Mouse (Mus musculus) lung, postnatal 10 days (tissue): ENCODE measurements at regions not wholly inside any gene's neighbourhood (a gene's known extent, or its start where the extent isn't known, plus 50 kb on each side); places are given as distances from the start of the nearest gene placed in this dataset.
"Not testable (repeated sequence)": the region's sequence is repeated elsewhere in the genome, so short reads cannot be mapped to it uniquely, and the experiment has no call there.

Experiments used
- DNase-seq: peaks from one replicate; pipeline ENCODE4 v3.0.0; 2021

- DNase-seq, result not testable (repeated sequence)
Measured at GRCm38 (mm10) chr9:116425400-116425799, 250.2 kb upstream of the Tgfbr2 start.

- DNase-seq, result peak; percentile 11
Measured at GRCm38 (mm10) chr9:116415021-116415420, 239.9 kb upstream of the Tgfbr2 start.

DNA sequence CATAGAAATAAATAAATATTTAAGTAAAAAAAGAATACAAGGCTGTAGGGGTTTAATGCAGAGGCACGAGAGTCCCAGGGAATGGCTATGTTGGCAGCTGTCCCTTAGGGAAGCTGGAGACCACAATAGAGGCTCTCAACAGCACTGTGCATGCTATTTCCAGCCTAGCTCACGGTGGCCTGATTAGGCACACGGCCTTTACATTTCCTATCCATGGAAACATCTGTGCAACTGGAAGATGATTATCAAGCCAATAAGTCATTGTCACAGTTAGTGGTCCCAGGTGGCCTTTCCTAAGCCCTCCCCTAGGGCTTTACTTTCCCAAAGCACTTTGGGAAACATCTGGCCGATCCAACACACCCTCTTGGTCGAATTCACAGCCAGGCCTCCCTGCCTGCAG is 235.9 kb upstream of the Tgfbr2 start:
- no peak for DNase-seq

- DNase-seq, result no peak
Measured at GRCm38 (mm10) chr9:116410461-116410860, 235.3 kb upstream of the Tgfbr2 start.

DNA sequence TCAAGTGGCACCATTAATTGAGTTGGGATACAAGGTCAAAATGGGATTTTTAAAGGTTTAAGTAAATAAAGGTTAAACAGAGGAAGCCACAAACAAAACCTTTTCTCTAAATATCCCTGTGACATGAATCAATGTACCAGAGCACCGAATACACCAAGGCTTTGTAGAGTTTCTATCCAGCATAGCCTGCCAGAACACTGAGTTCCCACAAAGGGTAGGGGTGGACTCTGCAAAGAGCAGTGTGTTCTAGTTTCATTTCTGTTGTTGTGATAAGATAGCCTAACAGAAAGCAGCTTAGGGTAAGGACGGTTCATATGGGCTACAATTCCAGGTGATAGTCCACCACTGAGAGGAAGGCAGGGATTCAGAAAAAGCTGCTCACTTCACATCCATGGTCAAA is 233.0 kb upstream of the Tgfbr2 start:
- no peak for DNase-seq

DNA sequence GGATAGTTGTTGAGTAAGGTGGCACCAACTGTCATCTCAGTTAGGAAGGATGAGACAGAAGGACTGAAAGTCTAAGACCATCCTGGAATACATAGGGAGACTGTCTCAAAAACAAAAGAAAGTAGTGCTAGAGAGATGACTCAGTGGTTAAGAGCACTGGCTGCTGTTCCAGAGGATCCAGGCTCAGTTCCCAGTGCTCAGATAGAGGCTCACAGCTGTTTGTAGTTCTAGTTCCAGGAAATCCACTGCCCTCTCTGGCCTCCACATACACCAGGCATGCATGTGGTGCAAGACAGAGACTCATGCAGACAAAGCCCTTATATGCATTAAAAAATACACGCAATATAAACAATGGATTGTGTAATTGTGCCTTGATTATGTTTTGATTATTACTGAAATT is 229.9 kb upstream of the Tgfbr2 start:
- no peak for DNase-seq

GRCm38 (mm10) chr9:116401821-116402220 is 226.7 kb upstream of the Tgfbr2 start:
- DNase-seq, result peak; percentile 23

DNA sequence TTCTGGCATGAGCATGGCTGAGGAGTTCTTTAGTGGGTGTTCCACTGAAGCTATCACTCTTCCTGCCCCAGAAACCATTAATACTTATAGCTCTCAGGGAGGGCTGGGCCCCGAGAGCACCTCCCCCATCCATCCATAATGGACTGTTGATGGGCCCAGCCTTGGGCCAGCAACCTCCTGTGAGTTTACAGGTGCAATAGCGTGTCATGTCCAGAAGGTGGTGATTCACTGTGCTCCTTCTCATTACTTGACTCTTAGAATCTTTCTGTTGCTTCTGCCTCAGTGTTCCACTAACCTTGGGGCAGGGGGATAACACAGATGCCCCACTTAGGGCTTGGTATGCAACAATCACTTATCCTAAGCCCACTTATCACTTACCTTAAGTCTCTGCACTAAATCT is 225.1 kb upstream of the Tgfbr2 start:
- DNase-seq, result no peak

- DNase-seq, result no peak
Measured at GRCm38 (mm10) chr9:116399296-116399695, 224.1 kb upstream of the Tgfbr2 start.

DNA sequence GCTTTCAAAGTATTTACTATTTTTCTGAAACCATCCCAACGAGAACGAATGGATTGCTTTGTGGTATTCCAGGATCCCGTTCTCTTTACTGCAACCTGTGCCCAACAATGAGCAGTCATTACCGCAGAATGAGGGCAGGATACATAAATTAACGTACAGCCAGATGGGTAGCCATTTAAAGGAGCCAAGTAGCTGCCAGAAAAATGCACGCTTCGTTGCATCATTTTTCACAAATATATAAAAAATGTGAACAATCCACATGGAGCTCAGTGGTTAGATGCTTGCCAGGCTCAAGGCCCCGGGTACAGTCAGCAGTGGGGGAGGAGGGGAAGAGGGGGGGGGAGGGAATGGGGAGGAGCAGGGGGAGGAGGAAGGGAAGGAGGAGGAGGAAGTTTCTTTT is 217.1 kb upstream of the Tgfbr2 start:
- DNase-seq, result no peak

GRCm38 (mm10) chr9:116389781-116390180 is 214.6 kb upstream of the Tgfbr2 start:
- DNase-seq, result no peak

- DNase-seq, result no peak
Measured at GRCm38 (mm10) chr9:116388863-116389262, 213.7 kb upstream of the Tgfbr2 start.

DNA sequence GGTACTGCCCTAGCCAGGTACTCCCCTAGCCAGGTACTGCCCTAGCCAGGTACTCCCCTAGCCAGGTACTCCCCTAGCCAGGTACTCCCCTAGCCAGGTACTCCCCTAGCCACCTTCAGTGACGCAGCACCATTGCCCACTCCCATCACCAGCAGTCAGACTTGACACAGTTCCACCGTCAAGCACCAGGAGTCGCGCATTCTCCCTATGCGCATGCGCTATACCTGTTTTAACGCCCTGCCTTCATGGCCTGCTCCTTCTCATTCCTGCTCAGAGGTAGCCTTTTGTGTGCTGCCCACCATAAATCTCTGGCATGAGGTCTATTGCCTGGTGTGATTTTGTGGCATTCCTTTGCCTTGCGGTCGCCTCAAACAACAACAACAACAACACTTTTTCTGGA is 212.9 kb upstream of the Tgfbr2 start:
- DNase-seq, result no peak

- DNase-seq, result peak; percentile 95
Measured at GRCm38 (mm10) chr9:116384176-116385076, 209.3 kb upstream of the Tgfbr2 start.

GRCm38 (mm10) chr9:116383411-116384101 is 208.4 kb upstream of the Tgfbr2 start:
- DNase-seq, result peak; percentile 61

- DNase-seq, result no peak
Measured at GRCm38 (mm10) chr9:116377706-116378105, 202.5 kb upstream of the Tgfbr2 start.

DNA sequence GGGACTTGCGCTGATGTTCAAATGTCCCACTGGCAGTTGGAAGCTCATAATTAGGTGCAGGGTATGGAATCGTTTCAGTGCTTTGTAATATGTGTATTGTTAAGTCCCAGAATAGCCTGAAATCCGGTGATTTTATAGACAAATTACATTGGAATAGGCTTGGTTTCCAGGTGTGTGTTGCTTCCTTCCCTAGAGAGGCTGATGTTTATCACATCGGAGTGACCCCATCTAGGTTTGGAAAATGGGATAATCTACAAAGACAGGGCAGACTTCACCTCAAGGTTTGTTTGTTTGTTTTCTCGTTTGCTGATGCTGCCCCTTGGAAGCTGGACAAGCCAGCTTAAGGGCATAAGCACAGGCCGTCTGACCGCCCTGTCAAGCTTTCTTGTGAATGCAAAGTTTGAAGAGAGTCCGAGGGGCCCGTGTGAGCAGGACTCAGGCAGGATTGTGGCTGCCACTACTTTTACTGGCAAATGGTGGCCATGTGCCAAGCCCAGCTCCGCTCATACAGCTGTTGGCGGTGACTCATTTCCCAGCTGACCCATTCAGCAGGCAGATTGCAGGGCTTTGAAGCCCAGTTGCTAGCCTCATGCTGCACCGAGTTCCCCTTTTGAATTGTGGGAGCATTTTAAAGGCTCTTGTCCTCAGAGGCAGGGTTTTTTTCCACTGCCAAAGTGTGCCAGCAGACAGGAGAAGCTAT is 200.6 kb upstream of the Tgfbr2 start:
- peak; percentile 83 for DNase-seq

DNA sequence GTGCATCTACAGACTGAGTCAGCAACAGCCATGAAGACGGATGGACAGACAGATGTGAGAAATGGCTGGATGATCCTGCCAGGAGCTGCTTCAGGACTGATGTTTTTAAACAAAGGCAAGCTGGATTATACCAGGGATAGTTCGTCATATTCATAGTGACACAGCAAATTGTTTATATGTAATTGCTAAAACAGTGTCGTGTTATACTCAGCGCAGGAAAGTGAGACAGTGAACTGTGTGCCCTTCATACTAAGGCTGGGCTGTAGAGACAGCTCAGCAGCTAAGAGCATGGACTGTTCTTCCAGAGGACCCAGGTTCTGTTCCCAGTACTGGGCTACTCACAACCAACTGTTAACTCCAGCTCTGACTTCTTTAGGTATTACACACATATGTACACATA is 199.2 kb upstream of the Tgfbr2 start:
- DNase-seq, result no peak

GRCm38 (mm10) chr9:116373396-116373795 is 198.2 kb upstream of the Tgfbr2 start:
- DNase-seq, result no peak

GRCm38 (mm10) chr9:116369059-116369718 is 194.0 kb upstream of the Tgfbr2 start:
- DNase-seq, result no peak

DNA sequence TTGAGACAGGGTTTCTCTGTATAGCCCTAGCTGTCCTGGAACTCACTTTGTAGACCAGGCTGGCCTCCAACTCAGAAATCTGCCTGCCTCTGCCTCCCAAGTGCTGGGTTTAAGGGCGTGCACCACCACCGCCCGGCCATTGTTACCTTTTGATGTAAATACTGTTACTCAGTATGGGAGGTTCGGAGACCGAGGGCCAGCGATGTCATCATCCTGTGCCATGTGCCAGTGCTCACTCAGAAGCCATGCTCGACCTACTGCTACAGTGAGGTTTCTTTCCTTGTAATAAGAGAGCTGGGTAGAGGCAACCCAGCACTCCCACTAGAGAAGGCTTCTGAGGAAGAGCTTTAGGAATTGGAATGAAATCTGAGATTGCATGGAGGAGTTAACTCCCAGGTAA is 191.6 kb upstream of the Tgfbr2 start:
- DNase-seq, result no peak

DNA sequence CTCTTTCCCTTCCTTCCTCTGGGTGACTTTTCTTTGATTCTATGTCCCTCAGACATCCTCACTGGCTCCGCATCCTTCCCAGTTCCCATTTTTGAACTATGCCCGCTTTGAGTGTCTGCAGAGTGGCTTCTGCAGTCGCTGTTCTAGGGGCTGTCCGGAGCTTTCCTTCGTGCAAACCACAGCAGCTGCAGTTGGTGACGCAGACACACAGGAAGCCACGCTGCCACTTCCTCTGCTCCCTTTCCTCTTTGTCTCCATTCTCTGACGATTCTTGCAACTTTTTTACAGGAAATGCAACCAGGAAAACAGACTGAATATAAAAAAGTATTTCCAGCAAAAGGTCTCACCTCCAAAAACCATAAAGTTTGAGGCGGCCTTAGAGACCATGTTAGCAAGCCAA is 191.0 kb upstream of the Tgfbr2 start:
- DNase-seq, result peak; percentile 40

DNA sequence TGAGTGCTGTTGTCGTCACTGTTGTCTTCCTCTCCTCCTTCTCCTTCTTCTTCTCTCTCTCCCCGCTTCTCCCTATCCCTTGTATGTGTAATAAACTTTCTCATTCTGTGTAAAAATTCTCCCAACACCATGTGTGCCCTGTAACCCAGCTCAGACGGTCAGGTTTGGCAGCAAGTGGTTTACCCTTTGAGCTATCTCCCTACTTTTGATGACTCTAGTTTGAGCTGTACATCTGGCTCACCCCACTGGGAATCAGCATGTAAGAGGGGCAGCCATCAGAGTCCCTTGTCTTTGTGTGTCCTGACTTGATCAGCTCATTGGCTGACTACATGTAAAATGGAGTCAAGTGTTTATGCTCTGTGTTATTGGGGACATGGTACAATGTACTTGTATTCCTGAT is 190.5 kb upstream of the Tgfbr2 start:
- DNase-seq, result no peak
